Mouse (Mus musculus): ENCODE measurements around the gene Ndc80.

DNA sequence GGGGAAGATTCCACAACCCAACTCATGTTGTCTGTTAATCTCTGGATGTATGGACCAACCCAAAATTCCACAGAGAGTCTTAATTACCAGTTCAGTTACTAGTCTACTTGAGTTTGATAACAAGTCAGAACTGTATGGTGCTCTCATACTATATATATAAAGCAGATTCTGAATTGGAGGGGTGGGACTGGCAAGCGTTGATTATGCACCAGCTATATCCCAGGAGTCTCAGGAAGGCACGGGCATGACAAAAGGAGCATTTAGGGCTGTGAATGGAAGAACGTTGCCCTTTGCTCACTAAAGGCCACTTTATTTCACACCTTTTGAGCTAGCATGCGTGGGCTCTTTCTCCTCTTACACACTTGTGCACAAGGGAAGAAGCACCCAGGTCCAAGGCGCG is 24.7 kb upstream of the Ndc80 start:
- TF ChIP-seq POLR2A (IDR thresholded peaks at IDR 0.05; ENCODE audit: low read depth, low read length), result no peak
- TF ChIP-seq CTCF (IDR thresholded peaks at IDR 0.05; ENCODE audit: borderline replicate concordance, insufficient read depth, low read length), result no peak

All from embryonic fibroblast, embryonic 13.5 days (primary cell).